Mouse (Mus musculus): ENCODE measurements around the gene Rbm15. TPM values are rescaled to one million over a fixed set of nuclear protein-coding genes. Genes with fewer than 3 reads are reported as not detected.
A peak's percentile ranks its signal among the peaks of the same experiment; 100 is the strongest.

Gene Rbm15
- polyA plus RNA-seq, 1 experiment from 2014 or later: 16.7 TPM

- H3K9me3 ChIP-seq (ENCODE audit: control insufficient read depth, low read length): no peaks in the 10 kb centered on the region
- DNase-seq (ENCODE audit: low spot score) (peak; percentile 67), ATAC-seq (replicated peaks; ENCODE audit: low FRiP score, low TSS enrichment, low read depth) (peak; percentile 0; the same call in 1 of the 2 replicates)
- peak overlapping the region; percentile 80 for H3K4me2 ChIP-seq (ENCODE audit: low read length)
- H3K4me1 ChIP-seq (replicated peaks; ENCODE audit: control insufficient read depth, insufficient read depth, low read length): peaks cover 26% of the 10 kb centered on the region
- peak overlapping the region; percentile 95 for H3K4me3 ChIP-seq (ENCODE audit: low read depth, low read length)
- no peaks in the 10 kb centered on the region for H3K27me3 ChIP-seq (replicated peaks; ENCODE audit: control insufficient read depth, insufficient read depth, low read length)
- peak overlapping the region; percentile 90 for H3K9ac ChIP-seq (ENCODE audit: low read length)
- H3K36me3 ChIP-seq (ENCODE audit: control insufficient read depth, insufficient read depth, low read length): peaks cover 20% of the 10 kb centered on the region
- 11% methylated on average over 12 of the region's 12 CpGs for WGBS
- peak overlapping the region; percentile 97 for H3K27ac ChIP-seq (ENCODE audit: low read depth)
These were observed 895 bp upstream of the Rbm15 start for GRCm38 (mm10) chr3:107334202-107334934.

GRCm38 (mm10) chr3:107332960-107333380, 503 bp downstream of the Rbm15 start:
- ATAC-seq (replicated peaks; ENCODE audit: low FRiP score, low TSS enrichment, low read depth) (peak; percentile 95), DNase-seq (ENCODE audit: low spot score) (no peak)
- peak overlapping the region; percentile 95 for H3K4me3 ChIP-seq (ENCODE audit: low read depth, low read length)
- peaks cover 32% of the 10 kb centered on the region for H3K4me1 ChIP-seq (replicated peaks; ENCODE audit: control insufficient read depth, insufficient read depth, low read length)
- no peaks in the 10 kb centered on the region for H3K9me3 ChIP-seq (ENCODE audit: control insufficient read depth, low read length)
- WGBS: under 1% methylated on average over 37 of the region's 37 CpGs
- H3K9ac ChIP-seq (ENCODE audit: low read length): peak overlapping the region; percentile 92
- no peaks in the 10 kb centered on the region for H3K27me3 ChIP-seq (replicated peaks; ENCODE audit: control insufficient read depth, insufficient read depth, low read length)
- H3K36me3 ChIP-seq (ENCODE audit: control insufficient read depth, insufficient read depth, low read length): peaks cover 28% of the 10 kb centered on the region
- H3K4me2 ChIP-seq (ENCODE audit: low read length): peak overlapping the region; percentile 97
- H3K27ac ChIP-seq (ENCODE audit: low read depth): peak overlapping the region; percentile 97

- ATAC-seq (replicated peaks; ENCODE audit: low FRiP score, low TSS enrichment, low read depth): 0 out of 2 replicates have a peak, but pooled peaks have one; percentile 12
- peak overlapping the region; percentile 97 for H3K4me2 ChIP-seq (ENCODE audit: low read length)
- H3K27me3 ChIP-seq (replicated peaks; ENCODE audit: control insufficient read depth, insufficient read depth, low read length): no peaks in the 10 kb centered on the region
- H3K27ac ChIP-seq (ENCODE audit: low read depth): peak overlapping the region; percentile 92
- peak; percentile 93 for DNase-seq (ENCODE audit: low spot score)
- no peaks in the 10 kb centered on the region for H3K9me3 ChIP-seq (ENCODE audit: control insufficient read depth, low read length)
- H3K4me3 ChIP-seq (ENCODE audit: low read depth, low read length): peak overlapping the region; percentile 95
- under 1% methylated on average over 74 of the region's 75 CpGs for WGBS
- peak overlapping the region; percentile 92 for H3K9ac ChIP-seq (ENCODE audit: low read length)
- peaks cover 35% of the 10 kb centered on the region for H3K4me1 ChIP-seq (replicated peaks; ENCODE audit: control insufficient read depth, insufficient read depth, low read length)
- H3K36me3 ChIP-seq (ENCODE audit: control insufficient read depth, insufficient read depth, low read length): peaks cover 31% of the 10 kb centered on the region
These were observed 1.1 kb downstream of the Rbm15 start for GRCm38 (mm10) chr3:107332127-107332959.

GRCm38 (mm10) chr3:107331746-107332126, 1.7 kb downstream of the Rbm15 start:
- H3K36me3 ChIP-seq (ENCODE audit: control insufficient read depth, insufficient read depth, low read length): peaks cover 31% of the 10 kb centered on the region

GRCm38 (mm10) chr3:107330503-107331424, 2.7 kb downstream of the Rbm15 start:
- Histone ChIP-seq H3K36me3 (ENCODE audit: control insufficient read depth, insufficient read depth, low read length) (peaks cover 36% of the 10 kb centered on the region), H3K9me3 (ENCODE audit: control insufficient read depth, low read length) (no peaks in the 10 kb centered on the region), H3K4me2 (ENCODE audit: low read length) (peak overlapping the region; percentile 97), H3K4me3 (ENCODE audit: low read depth, low read length) (peak overlapping the region; percentile 95), H3K27ac (ENCODE audit: low read depth) (no peak overlapping the region), H3K4me1 (replicated peaks; ENCODE audit: control insufficient read depth, insufficient read depth, low read length) (peaks cover 35% of the 10 kb centered on the region), H3K27me3 (replicated peaks; ENCODE audit: control insufficient read depth, insufficient read depth, low read length) (no peaks in the 10 kb centered on the region), H3K9ac (ENCODE audit: low read length) (0 out of 2 replicates have a peak overlapping the region, but pooled peaks have one; percentile 92)
- DNase-seq (ENCODE audit: low spot score) (peak; percentile 53), ATAC-seq (replicated peaks; ENCODE audit: low FRiP score, low TSS enrichment, low read depth) (no peak)
- whole genome bisulfite sequencing: 60% methylated on average over 28 of the region's 28 CpGs

More at GRCm38 (mm10) chr3:107331746-107332126, 1.7 kb downstream of the Rbm15 start:
- Histone ChIP-seq H3K4me1 (replicated peaks; ENCODE audit: control insufficient read depth, insufficient read depth, low read length) (peaks cover 35% of the 10 kb centered on the region), H3K9me3 (ENCODE audit: control insufficient read depth, low read length) (no peaks in the 10 kb centered on the region), H3K27ac (ENCODE audit: low read depth) (no peak overlapping the region; the same call in 1 of the 2 replicates), H3K9ac (ENCODE audit: low read length) (peak overlapping the region; percentile 92), H3K4me3 (ENCODE audit: low read depth, low read length) (peak overlapping the region; percentile 95), H3K4me2 (ENCODE audit: low read length) (peak overlapping the region; percentile 97), H3K27me3 (replicated peaks; ENCODE audit: control insufficient read depth, insufficient read depth, low read length) (no peaks in the 10 kb centered on the region)
- DNase-seq (ENCODE audit: low spot score) (no peak), ATAC-seq (replicated peaks; ENCODE audit: low FRiP score, low TSS enrichment, low read depth) (no peak)
- WGBS: 20% methylated on average over 17 of the region's 17 CpGs

- DNase-seq (ENCODE audit: low spot score): no peak
- Histone ChIP-seq H3K4me3 (ENCODE audit: low read depth, low read length) (no peak overlapping the region), H3K4me2 (ENCODE audit: low read length) (no peak overlapping the region), H3K27me3 (replicated peaks; ENCODE audit: control insufficient read depth, insufficient read depth, low read length) (no peaks in the 10 kb centered on the region), H3K27ac (ENCODE audit: low read depth) (no peak overlapping the region), H3K36me3 (ENCODE audit: control insufficient read depth, insufficient read depth, low read length) (peaks cover 58% of the 10 kb centered on the region), H3K9me3 (ENCODE audit: control insufficient read depth, low read length) (no peaks in the 10 kb centered on the region), H3K4me1 (replicated peaks; ENCODE audit: control insufficient read depth, insufficient read depth, low read length) (peaks cover 40% of the 10 kb centered on the region), H3K9ac (ENCODE audit: low read length) (no peak overlapping the region)
- 91% methylated on average over 1 of the region's 1 CpGs for WGBS
- ATAC-seq (replicated peaks; ENCODE audit: low FRiP score, low TSS enrichment, low read depth): no peak
These were observed 7.0 kb downstream of the Rbm15 start for GRCm38 (mm10) chr3:107326442-107326841.

- H3K4me2 ChIP-seq (ENCODE audit: low read length): no peak overlapping the region
- DNase-seq (ENCODE audit: low spot score): no peak
- H3K9ac ChIP-seq (ENCODE audit: low read length): no peak overlapping the region
- H3K27ac ChIP-seq (ENCODE audit: low read depth): no peak overlapping the region
- H3K36me3 ChIP-seq (ENCODE audit: control insufficient read depth, insufficient read depth, low read length): peaks cover 46% of the 10 kb centered on the region
- no peak overlapping the region for H3K4me3 ChIP-seq (ENCODE audit: low read depth, low read length)
- no peaks in the 10 kb centered on the region for H3K27me3 ChIP-seq (replicated peaks; ENCODE audit: control insufficient read depth, insufficient read depth, low read length)
- peaks cover 20% of the 10 kb centered on the region for H3K4me1 ChIP-seq (replicated peaks; ENCODE audit: control insufficient read depth, insufficient read depth, low read length)
- no peak for ATAC-seq (replicated peaks; ENCODE audit: low FRiP score, low TSS enrichment, low read depth)
- no peaks in the 10 kb centered on the region for H3K9me3 ChIP-seq (ENCODE audit: control insufficient read depth, low read length)
These were observed 11.7 kb downstream of the Rbm15 start for GRCm38 (mm10) chr3:107321776-107322175.

- no peaks in the 10 kb centered on the region for H3K9me3 ChIP-seq (ENCODE audit: control insufficient read depth, low read length)
- H3K9ac ChIP-seq (ENCODE audit: low read length): no peak overlapping the region
- 94% methylated on average over 2 of the region's 2 CpGs for WGBS
- no peaks in the 10 kb centered on the region for H3K27me3 ChIP-seq (replicated peaks; ENCODE audit: control insufficient read depth, insufficient read depth, low read length)
- peaks cover 49% of the 10 kb centered on the region for H3K36me3 ChIP-seq (ENCODE audit: control insufficient read depth, insufficient read depth, low read length)
- no peak for DNase-seq (ENCODE audit: low spot score)
- H3K4me1 ChIP-seq (replicated peaks; ENCODE audit: control insufficient read depth, insufficient read depth, low read length): peaks cover 20% of the 10 kb centered on the region
- no peak overlapping the region for H3K4me2 ChIP-seq (ENCODE audit: low read length)
- H3K4me3 ChIP-seq (ENCODE audit: low read depth, low read length): no peak overlapping the region
- H3K27ac ChIP-seq (ENCODE audit: low read depth): no peak overlapping the region
- ATAC-seq (replicated peaks; ENCODE audit: low FRiP score, low TSS enrichment, low read depth): no peak
These were observed 12.3 kb downstream of the Rbm15 start for GRCm38 (mm10) chr3:107321141-107321540.

All from intestine, embryonic 14.5 days (tissue).